Mouse (Mus musculus) layer of hippocampus, adult 9-11 months (tissue): Measurements from ENCODE around the gene Dusp6.

Experiments
- DNase-seq: peaks from one replicate; pipeline ENCODE4 v3.0.0; 2022

Dusp6 gene

DNA sequence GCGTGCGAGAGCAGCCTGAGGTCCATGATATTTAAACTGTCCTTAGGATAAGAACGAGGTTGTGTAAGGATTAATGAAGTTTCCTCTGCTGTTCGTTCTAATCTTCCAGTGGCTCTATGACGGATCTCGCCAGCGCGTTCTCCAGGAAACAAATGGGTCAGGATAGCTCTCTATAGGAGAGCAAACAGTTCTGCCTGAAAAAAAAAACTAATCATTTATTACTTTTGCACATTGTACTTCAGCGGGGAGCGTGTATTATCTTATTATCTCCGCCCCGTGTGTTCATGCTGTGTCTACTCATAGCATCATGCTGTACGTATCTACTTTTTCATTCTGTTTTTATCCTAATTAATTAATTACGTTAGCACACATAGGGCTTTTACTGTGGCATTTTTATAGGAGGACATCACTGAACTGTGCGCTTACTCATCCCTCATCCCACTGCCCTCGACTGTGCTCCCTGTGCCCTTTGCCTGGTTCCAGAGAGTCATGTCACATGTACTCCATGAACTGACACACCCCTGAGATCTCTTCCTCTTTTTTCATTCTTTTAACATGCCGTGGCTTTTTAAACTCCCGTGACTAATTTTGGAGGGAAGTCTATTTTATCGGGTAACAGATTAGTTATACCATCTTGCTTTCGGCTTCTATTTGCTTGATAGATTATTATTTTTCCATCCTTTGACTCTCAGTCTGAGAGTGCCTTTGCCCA, 16.1 kb upstream of the Dusp6 start:
- no peak for DNase-seq

DNA sequence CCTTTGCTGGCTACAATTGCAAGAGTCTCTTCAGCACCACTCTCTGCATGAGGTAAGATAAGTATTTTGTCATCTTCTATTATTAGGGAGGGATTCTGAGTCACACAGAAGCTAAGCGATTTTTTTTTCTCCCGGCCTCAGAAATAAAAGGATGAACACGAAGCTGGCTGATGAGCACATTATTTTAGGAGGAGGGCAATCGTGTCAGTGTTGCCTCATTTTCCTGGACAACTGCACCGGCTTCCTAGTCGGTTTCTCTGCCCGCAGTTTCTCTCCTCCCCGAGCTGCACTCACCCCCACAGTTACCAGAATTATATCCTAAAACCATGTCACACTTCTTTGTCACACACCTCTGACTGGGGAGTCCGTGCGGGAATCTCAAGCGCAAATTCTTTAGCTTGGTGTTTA, 12.2 kb upstream of the Dusp6 start:
- DNase-seq: peak; percentile 12

DNA sequence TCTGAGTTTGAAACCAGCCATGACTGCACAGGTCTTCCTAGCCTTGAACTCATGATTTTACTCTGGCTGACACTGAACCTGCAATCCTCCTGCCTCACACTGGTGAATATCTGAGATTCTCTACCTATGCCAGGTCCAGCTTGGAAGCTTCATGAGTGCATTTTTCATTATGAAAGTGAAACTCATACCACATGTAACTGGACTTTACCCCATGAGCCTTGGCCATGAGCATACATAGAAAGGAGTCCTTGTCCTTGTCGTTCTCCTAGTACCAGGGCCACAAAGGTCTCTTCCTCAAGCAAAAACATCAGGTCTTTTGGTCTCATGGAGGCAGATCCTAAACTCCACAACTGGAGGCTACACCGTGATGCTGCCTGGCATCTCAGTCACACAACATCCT, 9.6 kb upstream of the Dusp6 start:
- DNase-seq: no peak

DNA sequence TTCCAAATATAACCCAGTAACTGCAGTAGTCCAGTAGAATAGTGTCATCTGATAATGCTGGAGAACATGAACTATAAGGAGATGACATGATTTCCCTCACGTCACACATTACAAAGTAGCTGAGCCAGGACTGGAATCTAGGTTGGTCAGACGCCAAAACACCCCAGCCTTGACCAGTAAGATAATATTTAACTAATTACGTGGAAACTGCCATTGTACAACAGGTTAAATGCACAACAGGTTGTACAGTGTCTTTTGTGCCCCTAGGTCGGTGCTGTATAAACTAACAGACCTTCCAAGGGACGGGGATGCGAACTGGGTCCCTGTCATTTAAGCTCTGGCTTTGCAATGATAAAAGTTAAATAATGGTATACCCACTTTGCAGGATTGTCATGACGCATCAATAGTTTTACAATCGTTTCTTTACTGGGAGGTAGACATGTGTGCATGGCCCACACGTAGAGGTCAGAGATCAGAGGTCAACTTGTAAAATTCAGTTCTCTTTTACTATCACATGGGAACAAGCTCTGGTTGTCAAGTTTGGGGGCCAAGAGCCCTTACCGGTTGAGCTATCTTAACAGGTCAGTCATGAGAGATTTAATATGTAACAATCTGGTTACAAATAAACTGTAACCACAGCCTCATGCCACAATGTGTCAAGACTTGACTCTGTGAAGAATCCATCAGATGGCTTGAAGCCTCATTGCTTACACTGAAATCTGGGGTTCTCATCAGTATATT, 7.0 kb upstream of the Dusp6 start:
- DNase-seq: no peak

DNA sequence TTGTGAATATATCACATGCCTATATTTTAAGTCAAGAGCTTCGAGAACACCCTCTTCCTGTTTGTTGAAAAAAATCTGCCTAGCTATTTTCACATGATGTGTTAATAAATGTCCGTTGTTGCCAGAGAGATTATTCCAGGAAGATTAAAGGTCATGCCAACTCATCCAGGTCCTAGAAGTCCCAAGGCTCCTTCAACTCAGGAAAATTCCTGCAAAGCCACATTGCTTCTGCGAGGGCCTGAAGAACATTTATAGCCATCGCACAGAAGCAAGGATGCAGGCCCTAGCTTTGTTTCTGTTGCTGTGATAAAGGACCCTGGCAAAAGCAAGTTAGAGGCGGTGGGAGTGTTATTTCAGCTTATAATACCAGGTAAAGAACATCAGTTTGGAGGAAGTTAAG, 5.5 kb upstream of the Dusp6 start:
- DNase-seq: no peak

DNA sequence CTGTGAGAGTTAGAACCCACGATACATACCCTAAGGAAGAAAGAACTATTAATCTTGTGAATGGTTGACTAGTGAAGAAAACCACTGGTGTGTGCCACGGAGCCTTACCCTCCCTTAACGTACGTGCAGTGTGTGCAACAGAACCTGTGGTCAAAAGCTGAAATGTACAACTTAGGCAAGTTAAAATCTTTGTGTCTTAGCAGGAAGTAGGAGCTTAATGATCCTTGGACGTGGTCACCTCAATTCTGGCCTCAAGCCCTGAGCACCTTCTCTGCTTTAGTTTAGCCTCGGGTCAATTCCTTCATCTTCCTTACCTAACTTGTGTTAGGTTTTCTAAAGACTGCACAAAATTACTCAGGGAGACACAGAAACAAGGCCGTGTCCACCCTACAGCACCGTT, 3.2 kb upstream of the Dusp6 start:
- DNase-seq: no peak

DNA sequence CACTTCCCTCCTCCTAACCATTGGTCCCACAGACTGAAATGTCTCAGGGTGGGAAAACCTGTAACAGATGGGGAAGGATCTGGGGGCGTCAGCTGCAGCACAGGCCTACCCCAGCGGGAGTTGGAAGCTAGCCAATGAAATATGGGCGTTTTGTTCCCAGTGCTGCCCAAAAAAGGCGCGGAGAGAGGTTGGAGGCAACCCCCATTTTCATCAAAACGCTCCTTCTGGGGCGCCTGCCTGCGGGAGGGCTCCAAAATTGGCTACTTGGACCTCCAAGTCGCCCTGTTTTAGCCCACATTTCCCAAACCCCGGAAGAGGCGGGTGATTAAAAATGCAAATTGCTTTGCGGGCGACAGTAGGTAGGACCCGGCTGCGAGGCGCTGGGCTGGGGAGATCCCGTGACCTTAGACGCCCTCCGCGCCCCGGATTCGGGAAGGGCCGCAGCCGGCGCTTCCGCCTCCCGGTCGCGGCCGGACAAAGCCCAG, 1.8 kb upstream of the Dusp6 start:
- peak; percentile 90 for DNase-seq

DNA sequence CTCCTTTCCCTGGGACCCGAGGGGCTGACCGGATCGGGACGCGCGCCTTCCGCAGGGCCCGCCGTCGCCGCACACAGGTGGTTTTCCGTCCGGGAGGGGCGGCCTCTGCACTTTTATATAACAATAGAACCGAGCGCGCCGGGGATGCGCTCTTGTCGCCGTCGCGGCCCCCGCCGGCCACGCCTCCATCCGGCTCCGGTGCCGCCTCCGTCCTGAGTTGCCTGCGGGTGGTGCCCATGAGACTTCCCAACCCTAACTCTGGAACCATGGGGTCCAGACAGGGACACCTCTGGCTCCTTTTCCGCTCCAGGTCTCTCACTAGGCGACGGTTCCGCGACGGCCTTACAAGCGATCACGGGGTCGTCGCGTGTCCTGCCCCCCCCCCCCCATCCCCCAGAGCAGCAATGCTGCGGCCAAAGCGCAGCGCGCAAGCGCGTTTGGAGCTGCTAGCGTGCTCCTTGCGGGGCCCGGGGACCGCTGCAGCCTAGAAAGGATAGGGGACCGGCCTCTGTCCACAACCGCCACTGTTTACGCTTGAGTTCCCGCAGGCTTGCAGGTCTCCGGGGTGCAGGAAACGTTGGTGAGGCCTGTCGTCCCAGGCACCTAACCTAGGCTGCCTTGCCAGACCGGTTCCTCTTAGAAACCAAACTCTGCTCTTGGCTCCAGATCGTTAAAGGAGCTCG, 1.3 kb upstream of the Dusp6 start:
- peak; percentile 84 for DNase-seq

DNA sequence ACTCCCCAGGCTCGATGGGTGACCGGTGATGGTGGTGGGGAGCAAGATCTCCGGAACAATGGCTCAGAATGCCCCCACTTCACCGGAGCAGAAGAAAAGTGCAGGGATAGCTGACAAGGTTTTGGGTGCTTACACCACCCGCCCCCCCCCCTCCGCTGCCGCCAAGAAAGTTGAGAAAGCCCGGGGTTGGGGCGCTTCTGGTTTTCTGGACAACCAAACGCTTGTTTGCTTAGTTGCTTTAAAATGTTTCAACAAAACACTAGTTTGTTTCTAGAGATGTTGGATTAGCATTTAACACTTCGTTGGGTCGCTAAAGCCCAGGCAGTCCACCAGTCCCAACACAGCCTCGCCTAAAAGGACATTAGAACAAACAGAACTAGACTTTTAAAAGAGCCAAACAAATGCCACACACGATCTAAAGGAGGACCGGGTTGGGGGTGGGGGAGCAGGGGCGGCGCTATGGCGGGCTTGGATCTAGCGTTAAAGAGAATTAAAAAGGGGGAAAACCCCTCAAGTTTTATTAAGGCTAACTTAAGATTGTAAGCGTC, 638 bp upstream of the Dusp6 start:
- no peak for DNase-seq

DNA sequence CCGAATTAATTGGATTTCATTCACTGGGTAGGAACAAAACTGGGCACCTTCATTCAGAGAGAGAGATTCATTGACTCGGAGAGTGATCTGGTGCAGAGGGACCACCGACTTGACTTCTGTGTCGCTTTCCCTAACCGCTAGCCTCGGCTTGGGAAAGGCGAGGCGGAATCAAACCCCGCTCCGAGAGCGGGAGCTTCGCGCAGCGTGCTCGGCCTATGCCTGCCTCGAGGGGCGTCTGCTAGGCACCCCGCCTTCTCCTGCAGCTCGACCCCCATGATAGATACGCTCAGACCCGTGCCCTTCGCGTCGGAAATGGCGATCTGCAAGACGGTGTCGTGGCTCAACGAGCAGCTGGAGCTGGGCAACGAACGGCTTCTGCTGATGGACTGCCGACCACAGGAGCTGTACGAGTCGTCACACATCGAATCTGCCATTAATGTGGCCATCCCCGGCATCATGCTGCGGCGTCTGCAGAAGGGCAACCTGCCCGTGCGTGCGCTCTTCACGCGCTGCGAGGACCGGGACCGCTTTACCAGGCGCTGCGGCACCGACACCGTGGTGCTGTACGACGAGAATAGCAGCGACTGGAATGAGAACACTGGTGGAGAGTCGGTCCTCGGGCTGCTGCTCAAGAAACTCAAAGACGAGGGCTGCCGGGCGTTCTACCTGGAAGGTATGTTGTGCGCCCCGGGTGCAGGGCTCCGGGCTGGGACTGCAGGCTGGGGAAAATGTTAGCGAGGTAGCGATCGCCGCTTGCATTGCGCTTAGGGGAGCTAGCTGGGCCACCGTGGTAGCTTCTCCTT, 589 bp downstream of the Dusp6 start:
- peak; percentile 24 for DNase-seq

DNA sequence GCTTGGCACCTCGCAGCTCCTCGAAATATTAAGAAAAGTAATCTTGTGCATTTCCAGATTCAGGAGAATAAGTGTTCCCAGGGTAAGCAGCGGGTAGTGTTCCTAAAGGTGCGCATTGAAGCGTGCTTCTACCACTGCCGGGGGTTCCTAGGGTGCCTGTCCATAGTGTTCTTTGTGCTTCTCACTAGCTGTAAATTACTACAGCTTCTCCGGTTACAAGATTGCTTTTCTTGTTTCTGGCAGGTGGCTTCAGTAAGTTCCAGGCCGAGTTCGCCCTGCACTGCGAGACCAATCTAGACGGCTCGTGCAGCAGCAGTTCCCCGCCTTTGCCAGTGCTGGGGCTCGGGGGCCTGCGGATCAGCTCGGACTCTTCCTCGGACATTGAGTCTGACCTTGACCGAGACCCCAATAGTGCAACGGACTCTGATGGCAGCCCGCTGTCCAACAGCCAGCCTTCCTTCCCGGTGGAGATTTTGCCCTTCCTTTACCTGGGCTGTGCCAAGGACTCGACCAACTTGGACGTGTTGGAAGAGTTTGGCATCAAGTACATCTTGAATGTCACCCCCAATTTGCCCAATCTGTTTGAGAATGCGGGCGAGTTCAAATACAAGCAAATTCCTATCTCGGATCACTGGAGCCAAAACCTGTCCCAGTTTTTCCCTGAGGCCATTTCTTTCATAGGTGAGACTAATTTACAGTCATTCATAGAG, 1.4 kb downstream of the Dusp6 start:
- DNase-seq: peak; percentile 12

DNA sequence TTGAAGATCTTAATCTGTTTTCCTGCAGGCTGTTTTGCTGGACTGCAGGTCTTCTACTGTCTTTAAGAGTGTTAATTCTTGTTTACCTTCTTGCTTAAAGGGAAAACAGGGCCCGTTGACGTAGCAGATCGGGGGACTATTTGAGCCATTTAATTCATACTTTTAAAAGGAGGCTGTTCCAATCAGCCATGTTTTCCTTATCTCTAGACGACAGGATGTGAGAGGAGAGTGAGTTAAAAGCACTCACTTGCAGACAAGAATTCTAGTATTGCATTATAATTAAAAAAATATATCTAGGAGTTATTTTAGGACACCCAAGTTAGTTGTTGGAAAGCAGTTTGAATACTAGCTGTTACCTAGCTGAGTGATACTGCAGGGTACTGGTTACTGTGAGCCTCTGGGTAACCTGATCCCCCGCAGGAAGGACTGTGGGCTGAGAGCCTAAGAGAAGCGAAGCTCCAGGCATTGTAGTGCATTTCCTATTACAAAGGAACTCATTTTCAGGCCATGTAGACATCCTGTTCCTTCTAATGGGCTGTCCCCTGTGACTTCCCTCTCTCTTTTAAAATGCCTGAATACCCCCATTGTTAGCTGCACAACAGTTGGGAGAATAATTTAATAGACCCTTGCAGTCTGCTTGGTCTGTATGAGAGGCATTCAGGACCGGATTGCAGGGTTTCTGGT, 2.1 kb downstream of the Dusp6 start:
- DNase-seq: peak; percentile 18

DNA sequence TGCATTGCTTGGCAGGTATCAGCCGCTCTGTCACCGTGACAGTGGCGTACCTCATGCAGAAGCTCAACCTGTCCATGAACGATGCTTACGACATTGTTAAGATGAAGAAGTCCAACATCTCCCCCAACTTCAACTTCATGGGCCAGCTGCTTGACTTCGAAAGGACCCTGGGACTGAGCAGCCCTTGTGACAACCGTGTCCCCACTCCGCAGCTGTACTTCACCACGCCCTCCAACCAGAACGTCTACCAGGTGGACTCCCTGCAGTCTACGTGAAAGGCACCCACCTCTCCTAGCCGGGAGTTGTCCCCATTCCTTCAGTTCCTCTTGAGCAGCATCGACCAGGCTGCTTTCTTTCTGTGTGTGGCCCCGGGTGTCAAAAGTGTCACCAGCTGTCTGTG, 3.0 kb downstream of the Dusp6 start:
- peak; percentile 21 for DNase-seq

DNA sequence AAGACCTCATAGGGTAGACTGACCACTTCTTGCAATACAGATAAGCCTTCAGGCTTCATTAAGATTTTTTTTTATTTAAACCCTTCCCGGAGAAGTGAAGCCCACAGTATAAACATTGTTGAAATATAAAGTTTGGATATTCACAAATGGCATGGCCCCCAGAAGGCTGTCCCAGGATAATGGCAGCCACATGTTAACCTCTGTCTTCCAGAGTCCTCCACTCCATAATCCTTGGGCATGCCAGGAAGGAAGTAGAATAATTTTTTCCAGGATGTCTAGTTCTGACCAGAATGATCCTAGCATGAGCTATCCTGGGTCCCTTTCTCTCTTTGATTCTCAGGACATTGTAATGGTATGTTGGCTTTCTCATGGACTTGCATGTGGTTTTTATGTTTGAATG, 4.6 kb downstream of the Dusp6 start:
- no peak for DNase-seq

DNA sequence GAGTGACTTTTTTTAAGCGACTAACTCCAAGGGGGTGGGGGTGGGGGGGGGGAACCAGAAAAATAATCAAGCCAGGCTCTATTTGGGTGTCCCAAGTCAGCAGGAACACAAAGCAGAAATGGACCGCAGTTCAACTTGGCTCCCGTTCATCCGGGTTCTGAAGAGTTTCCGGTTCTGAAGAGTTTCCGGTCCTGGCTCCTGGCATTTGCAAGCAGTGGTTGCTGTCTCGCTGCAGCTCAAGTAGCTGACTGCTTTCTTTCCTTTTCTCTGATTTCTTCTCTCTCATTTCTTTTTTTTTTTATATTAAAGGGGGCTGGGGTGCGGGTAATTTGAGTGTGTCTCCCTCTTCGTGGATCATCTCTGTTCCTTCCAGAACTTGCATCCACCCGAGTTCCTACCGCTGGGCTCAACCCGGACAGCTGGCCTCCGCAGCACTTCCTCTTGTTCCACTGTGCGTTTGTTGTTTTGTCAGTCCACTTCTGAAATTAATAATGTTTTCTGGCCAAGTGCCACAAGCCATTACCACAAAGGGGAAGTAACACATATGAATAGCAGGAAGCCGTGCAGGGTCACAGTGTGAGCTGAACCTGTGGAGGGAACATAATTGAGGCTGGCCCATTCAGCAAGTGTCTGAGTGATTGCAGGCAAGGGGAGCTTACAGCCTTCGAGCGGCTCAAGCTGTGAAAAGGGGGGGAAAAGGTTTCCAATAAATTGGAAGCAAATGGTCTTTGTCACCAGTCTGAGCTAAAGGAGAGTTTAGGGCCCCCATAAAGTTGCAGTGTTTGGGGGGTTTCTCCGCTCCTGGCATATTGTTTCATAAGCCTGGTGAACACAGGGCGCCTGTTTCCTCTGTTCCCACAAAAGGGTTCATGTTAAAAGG, 5.6 kb downstream of the Dusp6 start:
- peak; percentile 37 for DNase-seq

DNA sequence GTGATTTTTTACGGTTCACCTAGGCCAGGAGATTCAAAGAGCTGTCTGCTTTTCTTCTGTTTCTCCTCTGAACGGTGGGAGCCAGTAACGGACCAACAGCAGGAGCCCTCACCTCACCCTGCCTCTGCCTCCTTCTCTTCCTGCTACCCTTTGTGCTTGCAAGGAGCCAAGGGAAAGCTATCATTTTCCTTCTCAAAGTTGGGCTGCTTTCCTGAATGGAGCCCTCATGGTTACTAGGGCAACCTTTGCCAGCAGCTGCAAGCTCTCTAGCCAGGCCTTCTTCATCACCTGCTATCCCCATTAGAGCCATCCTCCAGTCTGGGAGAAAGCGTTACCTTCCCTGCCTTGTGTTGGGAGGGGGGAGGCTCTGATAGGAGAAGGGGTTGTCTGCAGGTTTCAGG, 6.3 kb downstream of the Dusp6 start:
- no peak for DNase-seq

DNA sequence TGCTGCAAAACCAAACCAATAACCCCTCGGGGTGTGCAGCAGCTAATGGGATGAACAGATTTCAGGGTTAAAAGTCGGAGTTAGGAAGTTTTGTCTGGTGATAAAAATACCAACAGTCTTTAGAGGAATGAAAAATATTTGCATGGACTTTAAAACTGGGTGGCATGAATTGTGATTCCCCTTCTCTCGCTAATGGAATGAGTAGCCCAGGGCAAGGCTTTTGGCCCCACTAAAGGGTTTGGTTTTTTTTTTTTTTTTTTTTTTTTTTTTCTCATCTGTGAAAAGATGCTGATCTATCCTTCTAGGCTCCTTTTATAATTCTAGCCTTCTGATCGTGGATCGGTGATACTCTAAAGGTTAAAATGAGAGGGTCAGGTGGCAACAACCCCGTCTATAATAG, 6.7 kb downstream of the Dusp6 start:
- no peak for DNase-seq

DNA sequence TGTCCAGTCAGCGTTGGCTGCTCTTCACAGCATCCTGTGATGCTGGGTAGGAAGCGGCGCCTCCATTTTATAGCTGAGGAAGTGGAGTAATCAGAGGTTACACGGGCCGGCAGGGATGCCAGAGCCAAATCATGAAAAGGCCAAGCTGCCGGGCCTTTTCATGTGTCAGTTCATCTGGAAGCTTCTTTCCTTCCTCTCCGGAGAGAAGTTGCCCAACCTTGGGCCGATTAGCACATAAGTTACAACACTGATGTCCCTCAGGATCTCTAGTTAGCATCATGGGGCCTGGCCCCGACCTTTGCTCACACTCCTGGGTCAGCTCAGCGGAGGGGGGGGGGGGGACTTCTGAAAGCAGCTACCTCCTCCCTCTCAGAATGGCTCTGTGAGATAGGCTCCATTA, 7.4 kb downstream of the Dusp6 start:
- DNase-seq: peak; percentile 61

DNA sequence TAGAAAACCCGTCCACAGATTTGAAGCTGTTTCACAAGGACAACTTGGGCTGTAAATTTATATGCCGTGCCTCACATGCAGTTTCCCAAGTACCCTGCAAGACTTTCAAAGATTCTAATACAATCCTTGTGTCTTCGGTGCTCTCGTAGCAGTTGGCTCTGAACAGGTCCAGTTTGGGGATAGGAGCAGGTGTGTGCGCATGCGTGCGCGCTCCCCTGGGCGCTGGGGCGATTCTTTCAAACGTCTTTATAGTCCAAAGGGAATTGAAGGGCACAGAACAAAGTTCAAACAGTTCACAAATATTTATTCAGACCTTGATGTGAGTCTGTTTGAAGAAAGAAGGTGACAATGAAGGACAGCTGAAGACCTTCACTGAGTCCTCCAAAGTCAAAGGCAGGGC, 8.0 kb downstream of the Dusp6 start:
- no peak for DNase-seq

DNA sequence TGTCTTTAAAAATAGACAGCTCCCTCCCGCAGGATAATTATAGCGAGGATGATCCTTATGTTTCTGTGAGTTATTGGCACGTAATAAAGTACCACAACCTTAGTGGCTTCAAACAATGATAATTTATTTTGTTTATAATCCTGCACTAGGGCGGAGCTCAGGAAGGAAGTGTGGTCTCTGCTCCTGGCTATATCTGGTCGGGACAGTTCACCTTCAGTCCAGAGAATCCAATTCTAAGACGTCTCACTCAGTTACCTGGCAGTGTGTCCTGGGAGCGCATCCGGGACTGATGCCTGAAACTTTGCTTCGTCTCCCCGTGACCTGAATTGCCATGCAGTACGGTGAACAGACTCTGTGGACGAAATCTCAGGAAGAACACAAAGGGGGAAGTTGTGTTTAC, 10.0 kb downstream of the Dusp6 start:
- no peak for DNase-seq

DNA sequence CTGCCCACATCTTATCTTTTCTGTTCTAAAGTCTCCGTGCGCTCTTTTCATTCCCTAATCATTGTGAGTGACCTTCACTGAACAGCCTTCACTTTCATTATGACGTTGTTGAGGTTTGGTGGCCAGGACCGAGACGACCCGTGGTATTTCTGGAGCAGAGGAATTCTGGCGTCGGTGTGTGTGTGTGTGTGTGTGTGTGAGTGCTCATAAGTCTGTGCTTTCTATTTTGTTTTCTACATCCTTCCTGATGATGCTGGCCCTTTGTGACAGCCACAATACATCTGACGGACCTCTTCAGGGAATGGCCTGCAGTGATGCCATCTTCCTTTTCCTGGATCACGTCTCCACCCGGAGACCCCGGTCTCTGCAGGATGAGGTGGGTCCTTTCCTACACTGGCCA, 11.6 kb downstream of the Dusp6 start:
- DNase-seq: no peak
